Mouse (Mus musculus) olfactory bulb, adult 2 months (tissue): ENCODE measurements at regions not wholly inside any gene's neighbourhood (a gene's known extent, or its start where the extent isn't known, plus 50 kb on each side); places are given as distances from the start of the nearest gene placed in this dataset.

Source experiments
- H3K27ac ChIP-seq: fragments of 200-500 bp; 2 replicates; pipeline ENCODE4 v1.5.1; 2012; ENCODE audit warnings: low read depth, low read length; ENCODE audit not compliant: insufficient read depth
- H3K4me1 ChIP-seq: fragments of 200-500 bp; 2 replicates; pipeline ENCODE4 v1.6.1; 2012; ENCODE audit warnings: low read length; ENCODE audit not compliant: control insufficient read depth, insufficient read depth
- H3K4me3 ChIP-seq: fragments of 200-500 bp; 2 replicates; pipeline ENCODE4 v1.5.1; 2012; ENCODE audit warnings: mild to moderate bottlenecking, low read depth, low read length, moderate library complexity; ENCODE audit not compliant: insufficient read depth
- CTCF ChIP-seq: fragments of 200-500 bp; IDR thresholded peaks from 2 replicates; pipeline ENCODE4 v1.5.1; 2012; ENCODE audit warnings: low read depth, mild to moderate bottlenecking, low read length, moderate library complexity; ENCODE audit not compliant: insufficient read depth
- POLR2A ChIP-seq: fragments of 200-500 bp; IDR thresholded peaks from 2 replicates; pipeline ENCODE4 v1.6.1; 2012; ENCODE audit warnings: mild to moderate bottlenecking, low read depth, low read length, moderate library complexity; ENCODE audit not compliant: insufficient read depth
- WGBS: fragments of 180-500 bp; shearing (Covaris S2); methylation state at CpG from one replicate; pipeline ENCODE4 v1.1.7; 2018; 5-methylcytosine and 5-hydroxymethylcytosine counted together

GRCm38 (mm10) chr2:21974599-21974998, 252.7 kb upstream of the Myo3a start:
- H3K4me1 ChIP-seq = no peaks in the 10 kb centered on the region
- H3K4me3 ChIP-seq = no peak overlapping the region
- no peak for TF ChIP-seq CTCF
- no peak for TF ChIP-seq POLR2A
- WGBS = 75% methylated on average over 3 of the region's 3 CpGs
- no peak overlapping the region for H3K27ac ChIP-seq

GRCm38 (mm10) chr2:21975547-21975946, 251.8 kb upstream of the Myo3a start:
- Histone ChIP-seq H3K4me3 (no peak overlapping the region), H3K4me1 (no peaks in the 10 kb centered on the region), H3K27ac (no peak overlapping the region)
- TF ChIP-seq CTCF = no peak
- TF ChIP-seq POLR2A = no peak
- 69% methylated on average over 1 of the region's 1 CpGs for WGBS

- Histone ChIP-seq H3K4me3 (no peak overlapping the region), H3K27ac (no peak overlapping the region), H3K4me1 (no peaks in the 10 kb centered on the region)
- no peak for TF ChIP-seq CTCF
- TF ChIP-seq POLR2A = no peak
These were observed 251.0 kb upstream of the Myo3a start for GRCm38 (mm10) chr2:21976337-21976736.

GRCm38 (mm10) chr2:21976831-21977230, 250.5 kb upstream of the Myo3a start:
- 96% methylated on average over 2 of the region's 2 CpGs for WGBS
- TF ChIP-seq POLR2A (no peak), CTCF (no peak)
- H3K27ac ChIP-seq = no peak overlapping the region

GRCm38 (mm10) chr2:21980177-21980576, 247.1 kb upstream of the Myo3a start:
- TF ChIP-seq POLR2A = no peak
- no peak for TF ChIP-seq CTCF
- Histone ChIP-seq H3K27ac (no peak overlapping the region), H3K4me3 (no peak overlapping the region), H3K4me1 (no peaks in the 10 kb centered on the region)
- 88% methylated on average over 9 of the region's 9 CpGs for WGBS

More at GRCm38 (mm10) chr2:21976831-21977230, 250.5 kb upstream of the Myo3a start:
- H3K4me1 ChIP-seq = no peaks in the 10 kb centered on the region
- H3K4me3 ChIP-seq = no peak overlapping the region

- WGBS = 33% methylated on average over 2 of the region's 2 CpGs
- H3K27ac ChIP-seq = no peak overlapping the region
- H3K4me3 ChIP-seq = no peak overlapping the region
- H3K4me1 ChIP-seq = no peaks in the 10 kb centered on the region
- TF ChIP-seq POLR2A = no peak
- TF ChIP-seq CTCF = no peak
These were observed 202.9 kb upstream of the Myo3a start for GRCm38 (mm10) chr2:22024438-22024837.

- no peaks in the 10 kb centered on the region for H3K4me1 ChIP-seq
- 95% methylated on average over 1 of the region's 1 CpGs for WGBS
- no peak overlapping the region for H3K27ac ChIP-seq
- TF ChIP-seq POLR2A (no peak), CTCF (no peak)
- H3K4me3 ChIP-seq = no peak overlapping the region
These were observed 200.5 kb upstream of the Myo3a start for GRCm38 (mm10) chr2:22026794-22027193.

- WGBS = 78% methylated on average over 1 of the region's 1 CpGs
- Histone ChIP-seq H3K4me3 (no peak overlapping the region), H3K27ac (no peak overlapping the region), H3K4me1 (no peaks in the 10 kb centered on the region)
- no peak for TF ChIP-seq POLR2A
- no peak for TF ChIP-seq CTCF
These were observed 198.7 kb upstream of the Myo3a start for GRCm38 (mm10) chr2:22028569-22028968.

- H3K4me1 ChIP-seq = no peaks in the 10 kb centered on the region
- TF ChIP-seq CTCF = no peak
- TF ChIP-seq POLR2A = no peak
- no peak overlapping the region for H3K4me3 ChIP-seq
- WGBS = 56% methylated on average over 8 of the region's 8 CpGs
- 0 out of 2 replicates have a peak overlapping the region, but pooled peaks have one; percentile 44 for H3K27ac ChIP-seq
These were observed 198.1 kb upstream of the Myo3a start for GRCm38 (mm10) chr2:22029022-22029803.
